Mouse (Mus musculus) cortical plate, adult 2 months (tissue): ENCODE results near the gene Aftph. TPM values are rescaled to one million over a fixed set of nuclear protein-coding genes. Genes with fewer than 3 reads are reported as not detected.
A peak's percentile ranks its signal among the peaks of the same experiment; 100 is the strongest.

Source experiments
- H3K27ac ChIP-seq: fragments of 200-500 bp; 2 replicates; pipeline ENCODE4 v1.5.1; 2012; ENCODE audit warnings: low read length, control low read depth, inconsistent platforms; ENCODE audit not compliant: insufficient read depth
- H3K4me1 ChIP-seq: fragments of 200-500 bp; 2 replicates; pipeline ENCODE4 v1.6.1; 2011; ENCODE audit warnings: low read length; ENCODE audit not compliant: control insufficient read depth, insufficient read depth
- H3K4me3 ChIP-seq: fragments of 200-500 bp; 2 replicates; pipeline ENCODE4 v1.5.1; 2011; ENCODE audit warnings: mild to moderate bottlenecking, low read length, control low read depth; ENCODE audit not compliant: insufficient read depth
- CTCF ChIP-seq: fragments of 200-500 bp; IDR thresholded peaks from 2 replicates; pipeline ENCODE4 v1.5.1; 2011; ENCODE audit warnings: mild to moderate bottlenecking, control low read depth, low read length; ENCODE audit not compliant: insufficient read depth; ENCODE audit errors: extremely low read depth
- POLR2A ChIP-seq: fragments of 200-500 bp; IDR thresholded peaks from 2 replicates; pipeline ENCODE4 v1.6.1; 2011; ENCODE audit warnings: mild to moderate bottlenecking, low read length, control low read depth; ENCODE audit not compliant: insufficient read depth; ENCODE audit errors: extremely low read depth
- polyA plus RNA-seq: library from polyadenylated mRNA; depleted of rRNA; stranded (reverse); fragments of >200 nt; gene quantifications from 2 replicates; pipeline ENCODE4 v1.2.3, GENCODE M21; 2012; rRNA removed

The Aftph gene
- polyA plus RNA-seq, 1 experiment: 82.7 TPM

- Histone ChIP-seq H3K27ac (no peak overlapping the region), H3K4me3 (no peak overlapping the region), H3K4me1 (peaks cover 3% of the 10 kb centered on the region; the same call in 1 of the 2 replicates)
- no peak for TF ChIP-seq POLR2A
- TF ChIP-seq CTCF: no peak
Measured at GRCm38 (mm10) chr11:20639918-20640447, 101.4 kb downstream of the Aftph start.

- H3K27ac ChIP-seq: no peak overlapping the region
- TF ChIP-seq CTCF (peak; percentile 79), POLR2A (no peak)
Measured at GRCm38 (mm10) chr11:20638841-20639240, 102.5 kb downstream of the Aftph start.

GRCm38 (mm10) chr11:20637060-20637459 is 104.3 kb downstream of the Aftph start:
- H3K27ac ChIP-seq: no peak overlapping the region
- H3K4me1 ChIP-seq: peaks cover 4% of the 10 kb centered on the region; the same call in 1 of the 2 replicates
- no peak overlapping the region for H3K4me3 ChIP-seq
- no peak for TF ChIP-seq POLR2A
- no peak for TF ChIP-seq CTCF

More at GRCm38 (mm10) chr11:20638841-20639240, 102.5 kb downstream of the Aftph start:
- Histone ChIP-seq H3K4me3 (no peak overlapping the region), H3K4me1 (peaks cover 3% of the 10 kb centered on the region; the same call in 1 of the 2 replicates)

GRCm38 (mm10) chr11:20636114-20636513 is 105.3 kb downstream of the Aftph start:
- Histone ChIP-seq H3K4me3 (no peak overlapping the region), H3K4me1 (peaks cover 4% of the 10 kb centered on the region; the same call in 1 of the 2 replicates), H3K27ac (no peak overlapping the region)
- TF ChIP-seq CTCF (no peak), POLR2A (no peak)

- Histone ChIP-seq H3K4me1 (peaks cover 4% of the 10 kb centered on the region; the same call in 1 of the 2 replicates), H3K4me3 (no peak overlapping the region), H3K27ac (no peak overlapping the region)
- no peak for TF ChIP-seq POLR2A
- TF ChIP-seq CTCF: no peak
Measured at GRCm38 (mm10) chr11:20635646-20636045, 105.7 kb downstream of the Aftph start.

Other genes starting within 250 kb of the Aftph start
- gene Sertad2, start 198.3 kb downstream of the Aftph start, polyA plus RNA-seq: 15.4 and 17.4 TPM in 2 replicates
- 46.5 and 48.4 TPM in 2 replicates for gene Lgalsl, start 89.5 kb upstream of the Aftph start, polyA plus RNA-seq